Mouse (Mus musculus): ENCODE results near the gene Ralgapb.

The Ralgapb gene

GRCm38 (mm10) chr2:158519800-158520199, 110.2 kb downstream of the Ralgapb start:
- DNase-seq = no peak

GRCm38 (mm10) chr2:158523060-158523459, 113.4 kb downstream of the Ralgapb start:
- DNase-seq = peak; percentile 74

- peak; percentile 30 for DNase-seq
Measured at GRCm38 (mm10) chr2:158524129-158524860, 114.6 kb downstream of the Ralgapb start.

GRCm38 (mm10) chr2:158534090-158534489, 124.4 kb downstream of the Ralgapb start:
- peak; percentile 65 for DNase-seq

GRCm38 (mm10) chr2:158534559-158534958, 124.9 kb downstream of the Ralgapb start:
- DNase-seq = no peak

GRCm38 (mm10) chr2:158539433-158540305, 130.0 kb downstream of the Ralgapb start:
- no peak for DNase-seq

- DNase-seq = no peak
Measured at GRCm38 (mm10) chr2:158541286-158541685, 131.6 kb downstream of the Ralgapb start.

- no peak for DNase-seq
Measured at GRCm38 (mm10) chr2:158545266-158545665, 135.6 kb downstream of the Ralgapb start.

GRCm38 (mm10) chr2:158546751-158547150, 137.1 kb downstream of the Ralgapb start:
- peak; percentile 79 for DNase-seq
